17 mouse cellular contexts compared by ENCODE assay signal in the genomic region with DNA sequence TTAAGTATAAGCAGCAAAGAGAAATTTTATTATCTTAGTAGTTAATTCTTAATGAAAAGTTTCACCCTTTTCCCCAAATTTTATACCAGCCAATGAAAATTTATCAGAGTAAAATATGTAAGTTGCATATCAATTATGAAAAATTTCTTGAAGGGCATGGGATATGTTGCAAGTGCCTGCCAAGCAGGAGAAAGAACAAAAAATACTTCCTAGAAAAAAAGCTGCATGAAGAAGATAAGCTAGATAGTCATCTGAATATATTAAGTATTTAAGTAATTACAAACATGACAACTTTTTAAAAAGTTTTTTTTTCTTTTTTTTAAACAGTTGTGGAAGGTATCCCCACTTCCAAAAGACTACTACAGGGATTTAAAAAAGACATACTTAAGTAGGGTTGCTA.
"Had no signal": no experiment of that assay in that cellular context is flagged by ENCODE, and none has a peak within 500 bp of the region (broad histone marks: within the 10 kb centered on the region; RNA-seq: fewer than 3 reads in every experiment).

No protein-coding gene starts in this region.

- H3K4me2 ChIP-seq: lung, embryonic 15.5 days; midbrain, embryonic 11.5 days; midbrain, embryonic 13.5 days; midbrain, embryonic 15.5 days; neural tube, embryonic 12.5 days had no signal

- ATAC-seq: lung, postnatal 0 days; midbrain, embryonic 13.5 days; midbrain, embryonic 15.5 days had no signal

- H3K27ac ChIP-seq: lung, embryonic 15.5 days; macrophage; midbrain, embryonic 13.5 days; midbrain, embryonic 15.5 days; neural tube, embryonic 12.5 days had no signal

- H3K9ac ChIP-seq: lung, embryonic 15.5 days; midbrain, embryonic 13.5 days; midbrain, embryonic 15.5 days; neural tube, embryonic 12.5 days had no signal

- DNase-seq: lung, adult 2 months; lung, postnatal 14 days; lung, postnatal 36 days; right cerebral cortex, postnatal 25 days; right cerebral cortex, postnatal 4 days; spleen, adult 18-20 months; thymus, adult 18-20 months; thymus, postnatal 14 days; thymus, postnatal 36 days had no signal

- H3K27me3 ChIP-seq: lung, embryonic 15.5 days; megakaryocyte, embryonic 14.5 days; midbrain, embryonic 13.5 days; midbrain, embryonic 15.5 days; neural tube, embryonic 12.5 days had no signal

- H3K36me3 ChIP-seq: lung, embryonic 15.5 days; midbrain, embryonic 13.5 days; midbrain, embryonic 15.5 days; neural tube, embryonic 12.5 days had no signal

- H3K9me3 ChIP-seq: lung, embryonic 15.5 days; megakaryocyte, embryonic 14.5 days; midbrain, embryonic 13.5 days; midbrain, embryonic 15.5 days; neural tube, embryonic 12.5 days had no signal

- H3K4me1 ChIP-seq: lung, embryonic 15.5 days; neural tube, embryonic 12.5 days had no signal

- H3K4me3 ChIP-seq: lung, embryonic 15.5 days; megakaryocyte, embryonic 14.5 days; midbrain, embryonic 13.5 days; midbrain, embryonic 15.5 days; neural tube, embryonic 12.5 days had no signal
